Mouse (Mus musculus) kidney, adult 8-10 months (tissue): Measurements from ENCODE around the gene Fcer1g.

Experiments used
- DNase-seq, 2 experiments: peaks; one replicate each; pipeline ENCODE4 v3.0.0; 2022

Fcer1g gene

GRCm38 (mm10) chr1:171234126-171234525 is at the start of gene Fcer1g:
TSS of gene Fcer1g (minus strand) at chr1:171234365.
- DNase-seq: no peak

GRCm38 (mm10) chr1:171283188-171284160 is 49.3 kb upstream of the Fcer1g start:
- DNase-seq: no peak

- DNase-seq: no peak
These were observed 48.1 kb upstream of the Fcer1g start for GRCm38 (mm10) chr1:171282086-171282805.

GRCm38 (mm10) chr1:171281528-171281923 is 47.4 kb upstream of the Fcer1g start:
- peak; percentile 77 to 88 for DNase-seq

- peak; percentile 94 to 97 for DNase-seq
These were observed 46.9 kb upstream of the Fcer1g start, which contains the start of gene Ppox for GRCm38 (mm10) chr1:171280916-171281527. TSS of gene Ppox (minus strand) at chr1:171281186.

- peak; percentile 56 to 60 for DNase-seq
These were observed 46.2 kb upstream of the Fcer1g start for GRCm38 (mm10) chr1:171280250-171280915.

- DNase-seq: peak in 1 of 2 experiments; percentile 1
These were observed 45.6 kb upstream of the Fcer1g start for GRCm38 (mm10) chr1:171279721-171280120.

GRCm38 (mm10) chr1:171279012-171279705 is 45.0 kb upstream of the Fcer1g start:
- DNase-seq: peak in 1 of 2 experiments; percentile 1

GRCm38 (mm10) chr1:171278436-171278835 is 44.3 kb upstream of the Fcer1g start:
- DNase-seq: no peak

- no peak for DNase-seq
These were observed 43.6 kb upstream of the Fcer1g start for GRCm38 (mm10) chr1:171277736-171278135.

GRCm38 (mm10) chr1:171276110-171276748 is 42.1 kb upstream of the Fcer1g start:
- no peak for DNase-seq

GRCm38 (mm10) chr1:171275144-171275734 is 41.1 kb upstream of the Fcer1g start:
- DNase-seq: no peak

GRCm38 (mm10) chr1:171274171-171274570 is 40.0 kb upstream of the Fcer1g start:
- no peak for DNase-seq

- no peak for DNase-seq
These were observed 37.9 kb upstream of the Fcer1g start for GRCm38 (mm10) chr1:171272086-171272485.

GRCm38 (mm10) chr1:171271622-171272021 is 37.5 kb upstream of the Fcer1g start:
- no peak for DNase-seq

GRCm38 (mm10) chr1:171271196-171271595 is 37.0 kb upstream of the Fcer1g start:
- DNase-seq: no peak

GRCm38 (mm10) chr1:171270573-171270900 is 36.4 kb upstream of the Fcer1g start:
- peak; percentile 74 to 82 for DNase-seq

- DNase-seq: peak; percentile 95 to 97
These were observed 35.8 kb upstream of the Fcer1g start, which contains the start of gene B4galt3 for GRCm38 (mm10) chr1:171269848-171270572. TSS of gene B4galt3 (plus strand) at chr1:171270328.

GRCm38 (mm10) chr1:171268341-171268740 is 34.2 kb upstream of the Fcer1g start:
- no peak for DNase-seq
